Mouse (Mus musculus) forebrain, embryonic 11.5 days (tissue): ENCODE measurements at regions not wholly inside any gene's neighbourhood (a gene's known extent, or its start where the extent isn't known, plus 50 kb on each side); places are given as distances from the start of the nearest gene placed in this dataset.

Experiments
- ATAC-seq: fragments of 200-750 bp; cut with Nextera tagmentation; replicated peaks from 2 replicates; pipeline ENCODE4 v1.8.0; 2017; ENCODE audit warnings: moderate TSS enrichment; ENCODE audit not compliant: low FRiP score
- DNase-seq: peaks from one replicate; pipeline ENCODE4 v3.0.0-alpha.2; 2017; ENCODE audit warnings: low spot score
- H3K27ac ChIP-seq: fragments of 300-500 bp; sonication (generic); 2 replicates; pipeline ENCODE4 v1.5.1; 2014; ENCODE audit warnings: low read depth, low read length
- H3K27me3 ChIP-seq: fragments of 300-500 bp; sonication (generic); 2 replicates; pipeline ENCODE4 v1.6.1; 2014; ENCODE audit warnings: mild to moderate bottlenecking, low read length, mixed read lengths; ENCODE audit not compliant: control insufficient read depth, insufficient read depth
- H3K36me3 ChIP-seq: fragments of 300-500 bp; sonication (generic); 2 replicates; pipeline ENCODE4 v1.6.1; 2014; ENCODE audit warnings: mild to moderate bottlenecking, low read length, moderate library complexity, mixed read lengths; ENCODE audit not compliant: control insufficient read depth, insufficient read depth
- H3K4me1 ChIP-seq: fragments of 300-500 bp; sonication (generic); replicated peaks from 2 replicates; pipeline ENCODE4 v1.6.1; 2014; ENCODE audit warnings: low read length, mixed read lengths; ENCODE audit not compliant: control insufficient read depth, insufficient read depth
- H3K4me2 ChIP-seq: fragments of 300-500 bp; sonication (generic); 2 replicates; pipeline ENCODE4 v1.6.1; 2014; ENCODE audit warnings: low read depth, mild to moderate bottlenecking, low read length, moderate library complexity, mixed read lengths; ENCODE audit not compliant: severe bottlenecking
- H3K4me3 ChIP-seq: fragments of 300-500 bp; sonication (generic); 2 replicates; pipeline ENCODE4 v1.5.1; 2014; ENCODE audit warnings: low read depth, low read length
- H3K9ac ChIP-seq: fragments of 300-500 bp; sonication (generic); 2 replicates; pipeline ENCODE4 v1.6.1; 2014; ENCODE audit warnings: low read length
- H3K9me3 ChIP-seq: fragments of 300-500 bp; sonication (generic); 2 replicates; pipeline ENCODE4 v1.6.1; 2016; ENCODE audit warnings: low read length, mixed read lengths; ENCODE audit not compliant: control insufficient read depth
- WGBS: fragments of 180-500 bp; shearing (Covaris S2); extraction: QIAGEN DNeasy Blood & Tissue Kit; methylation state at CpG from one replicate; pipeline ENCODE4 v1.1.7; 2014; 5-methylcytosine and 5-hydroxymethylcytosine counted together

DNA sequence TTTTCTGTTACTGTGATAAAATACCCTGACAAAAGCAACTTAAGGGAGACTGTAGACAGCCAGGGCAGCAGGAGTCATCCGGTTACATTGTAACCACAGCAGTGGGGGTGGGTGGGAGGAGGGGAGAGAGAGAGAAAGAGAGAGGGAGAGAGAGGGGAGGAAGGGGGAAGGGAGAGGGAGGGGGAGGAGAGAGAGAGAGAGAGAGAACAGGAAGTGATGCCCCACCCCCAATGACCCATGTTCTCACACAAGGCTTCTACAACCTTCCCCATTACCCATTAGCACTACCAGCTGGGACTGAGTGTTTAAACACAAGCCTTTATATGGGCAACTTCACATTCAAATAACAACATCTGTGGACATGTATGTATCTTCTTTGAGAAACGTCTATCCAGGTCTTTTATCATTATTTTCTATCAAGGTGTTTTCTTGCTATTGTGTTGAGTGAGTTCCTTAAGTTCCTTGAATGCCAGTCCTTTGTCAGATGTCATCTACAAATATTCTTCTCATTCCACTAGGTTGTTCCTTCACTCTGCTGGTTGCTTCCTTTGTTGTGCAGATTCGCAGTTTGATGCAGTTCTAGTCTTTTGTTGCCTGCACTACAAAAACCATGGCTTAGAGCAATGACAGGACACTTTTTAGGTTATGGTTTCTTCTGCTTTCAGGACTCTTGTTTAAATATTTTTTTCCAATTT, 274.7 kb upstream of the Ddx18 start:
- no peak for DNase-seq
- WGBS: 71% methylated on average over 3 of the region's 3 CpGs
- Histone ChIP-seq H3K4me2 (no peak overlapping the region), H3K9me3 (no peaks in the 10 kb centered on the region), H3K4me3 (no peak overlapping the region), H3K27ac (no peak overlapping the region), H3K4me1 (no peaks in the 10 kb centered on the region), H3K36me3 (no peaks in the 10 kb centered on the region), H3K9ac (no peak overlapping the region), H3K27me3 (no peaks in the 10 kb centered on the region)
- ATAC-seq: no peak

DNA sequence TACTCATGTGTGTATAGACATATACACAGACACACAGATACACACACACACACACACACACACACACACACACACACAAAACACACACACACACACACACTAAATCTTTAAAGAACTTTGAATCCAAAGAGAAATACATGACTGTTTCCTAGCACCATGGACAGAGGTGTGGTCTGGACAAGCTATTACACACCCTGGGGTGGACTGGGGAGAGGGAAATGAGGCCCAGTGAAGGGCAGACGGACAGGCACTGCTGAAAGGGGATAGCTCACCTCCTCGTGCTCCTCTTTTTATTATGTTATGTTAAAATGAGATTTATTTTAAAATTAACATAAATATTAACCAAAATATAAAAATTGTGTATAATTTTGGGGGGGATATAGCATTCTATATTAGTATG, 265.8 kb upstream of the Ddx18 start:
- Histone ChIP-seq H3K27me3 (no peaks in the 10 kb centered on the region), H3K4me3 (no peak overlapping the region), H3K9me3 (no peaks in the 10 kb centered on the region), H3K4me2 (no peak overlapping the region), H3K4me1 (no peaks in the 10 kb centered on the region), H3K36me3 (no peaks in the 10 kb centered on the region), H3K9ac (no peak overlapping the region), H3K27ac (no peak overlapping the region)
- ATAC-seq (no peak), DNase-seq (no peak)
- 45% methylated on average over 2 of the region's 2 CpGs for WGBS

DNA sequence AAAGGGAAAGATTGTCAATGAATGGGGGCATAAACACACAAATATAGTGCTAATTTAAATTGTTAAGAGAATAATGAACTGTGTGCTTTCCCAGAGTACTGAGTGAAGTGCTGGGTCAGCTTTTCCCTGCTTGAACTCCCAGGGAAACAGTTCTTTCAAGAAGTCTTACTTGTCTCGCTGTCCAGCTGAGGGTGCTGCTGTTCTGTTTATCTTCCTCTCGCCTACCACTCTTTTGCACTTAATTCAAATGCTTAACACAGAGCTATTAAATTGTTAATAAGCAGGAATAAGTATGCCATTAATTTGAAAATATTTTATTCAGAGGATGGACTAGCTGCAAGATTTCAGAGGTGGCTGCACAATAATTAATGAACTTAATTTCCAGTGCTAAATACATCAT, 262.5 kb upstream of the Ddx18 start:
- Histone ChIP-seq H3K9me3 (no peaks in the 10 kb centered on the region), H3K4me2 (no peak overlapping the region), H3K36me3 (no peaks in the 10 kb centered on the region), H3K9ac (no peak overlapping the region), H3K4me3 (no peak overlapping the region), H3K27ac (no peak overlapping the region), H3K27me3 (no peaks in the 10 kb centered on the region), H3K4me1 (no peaks in the 10 kb centered on the region)
- 75% methylated on average over 2 of the region's 2 CpGs for WGBS
- ATAC-seq: no peak
- DNase-seq: no peak

DNA sequence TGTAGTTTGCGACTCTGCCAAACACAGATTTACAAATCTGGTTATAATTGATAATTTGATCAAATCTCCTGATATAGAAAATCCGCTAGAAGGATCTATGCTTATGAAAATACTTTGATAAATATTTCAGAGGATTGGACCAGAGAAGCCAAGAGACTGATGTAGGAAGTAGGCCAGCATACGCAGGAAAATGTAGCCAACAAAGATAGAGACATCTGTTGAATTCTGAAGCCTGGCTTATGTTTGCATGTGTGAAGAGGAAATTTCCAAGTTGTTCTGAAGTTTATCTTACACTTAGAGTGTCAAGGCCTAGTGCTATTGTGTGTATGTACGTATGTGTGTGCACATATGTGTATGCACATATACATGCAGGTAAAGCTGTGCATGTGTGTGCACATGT, 255.2 kb upstream of the Ddx18 start:
- Histone ChIP-seq H3K9me3 (no peaks in the 10 kb centered on the region), H3K9ac (no peak overlapping the region), H3K36me3 (no peaks in the 10 kb centered on the region), H3K4me3 (no peak overlapping the region), H3K27me3 (no peaks in the 10 kb centered on the region), H3K4me1 (no peaks in the 10 kb centered on the region), H3K4me2 (no peak overlapping the region), H3K27ac (no peak overlapping the region)
- 93% methylated on average over 4 of the region's 4 CpGs for WGBS
- ATAC-seq (no peak), DNase-seq (no peak)

DNA sequence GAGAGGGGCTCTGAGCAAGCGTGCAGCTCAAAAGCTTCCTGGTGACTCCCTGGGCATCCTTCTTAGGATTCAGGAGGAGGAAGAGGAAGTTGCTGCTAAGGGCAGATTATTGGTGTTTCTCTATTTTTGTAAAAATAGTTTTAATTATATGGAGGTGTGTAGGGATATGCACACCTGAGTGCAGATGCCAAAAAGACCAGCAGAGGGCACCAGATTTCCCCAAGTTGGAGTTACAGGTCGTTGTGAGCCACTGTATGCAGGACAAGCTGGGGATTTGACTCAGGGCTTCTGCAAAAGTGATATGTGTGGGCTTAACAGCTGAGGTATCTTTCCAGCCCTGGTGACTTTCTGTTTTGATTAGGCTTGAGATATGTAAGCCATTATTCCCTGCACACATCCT, 235.5 kb upstream of the Ddx18 start:
- no peak for DNase-seq
- Histone ChIP-seq H3K36me3 (no peaks in the 10 kb centered on the region), H3K4me2 (no peak overlapping the region), H3K4me1 (no peaks in the 10 kb centered on the region), H3K27me3 (no peaks in the 10 kb centered on the region), H3K27ac (no peak overlapping the region), H3K9ac (no peak overlapping the region), H3K9me3 (no peaks in the 10 kb centered on the region), H3K4me3 (no peak overlapping the region)
- WGBS: 69% methylated on average over 2 of the region's 2 CpGs
- ATAC-seq: no peak

DNA sequence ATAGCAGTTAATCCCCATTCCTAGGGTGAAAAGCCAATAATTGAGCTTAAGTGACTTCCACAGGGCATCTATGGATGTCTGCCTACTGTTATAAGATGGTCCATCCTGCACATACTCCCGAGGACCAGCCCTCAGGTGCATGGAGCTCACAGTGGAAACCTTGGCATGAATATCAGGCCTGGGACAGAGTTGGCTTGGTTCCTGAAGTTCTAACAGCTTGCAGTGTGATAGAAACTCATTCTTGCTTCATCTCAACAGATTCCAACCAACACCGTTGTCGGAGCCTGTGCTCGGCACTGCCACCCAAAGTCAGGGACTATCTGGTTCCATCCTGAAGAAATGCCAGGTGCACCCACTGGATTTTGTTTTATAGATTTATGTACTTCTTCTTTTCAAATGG, 234.7 kb upstream of the Ddx18 start:
- DNase-seq (no peak), ATAC-seq (no peak)
- H3K9me3 ChIP-seq: no peaks in the 10 kb centered on the region
- no peak overlapping the region for H3K4me2 ChIP-seq
- no peak overlapping the region for H3K9ac ChIP-seq
- no peaks in the 10 kb centered on the region for H3K27me3 ChIP-seq
- 95% methylated on average over 4 of the region's 4 CpGs for WGBS
- no peak overlapping the region for H3K4me3 ChIP-seq
- H3K27ac ChIP-seq: no peak overlapping the region
- no peaks in the 10 kb centered on the region for H3K36me3 ChIP-seq
- H3K4me1 ChIP-seq: no peaks in the 10 kb centered on the region

DNA sequence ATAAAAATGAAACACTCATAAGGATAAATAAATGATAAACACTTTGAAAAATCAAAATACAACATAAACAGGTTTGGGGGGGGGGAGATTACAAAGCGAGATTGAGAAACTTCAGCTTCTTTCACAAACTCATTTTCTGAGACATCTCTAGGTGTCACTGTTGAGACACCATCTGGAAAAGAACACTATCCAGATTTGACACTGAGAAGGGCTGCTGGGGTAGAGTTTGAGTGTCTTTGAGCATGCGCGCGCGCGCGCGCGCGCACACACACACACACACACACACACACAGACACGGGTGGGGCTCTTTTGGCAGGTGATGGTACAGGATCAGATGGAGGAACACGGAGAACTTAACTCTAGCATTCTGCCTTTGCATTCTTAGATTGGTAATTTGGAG, 230.7 kb upstream of the Ddx18 start:
- Histone ChIP-seq H3K27ac (no peak overlapping the region), H3K4me2 (no peak overlapping the region), H3K4me3 (no peak overlapping the region), H3K36me3 (no peaks in the 10 kb centered on the region), H3K4me1 (no peaks in the 10 kb centered on the region), H3K9me3 (no peaks in the 10 kb centered on the region), H3K27me3 (no peaks in the 10 kb centered on the region), H3K9ac (no peak overlapping the region)
- ATAC-seq: no peak
- WGBS: 85% methylated on average over 12 of the region's 12 CpGs
- no peak for DNase-seq

DNA sequence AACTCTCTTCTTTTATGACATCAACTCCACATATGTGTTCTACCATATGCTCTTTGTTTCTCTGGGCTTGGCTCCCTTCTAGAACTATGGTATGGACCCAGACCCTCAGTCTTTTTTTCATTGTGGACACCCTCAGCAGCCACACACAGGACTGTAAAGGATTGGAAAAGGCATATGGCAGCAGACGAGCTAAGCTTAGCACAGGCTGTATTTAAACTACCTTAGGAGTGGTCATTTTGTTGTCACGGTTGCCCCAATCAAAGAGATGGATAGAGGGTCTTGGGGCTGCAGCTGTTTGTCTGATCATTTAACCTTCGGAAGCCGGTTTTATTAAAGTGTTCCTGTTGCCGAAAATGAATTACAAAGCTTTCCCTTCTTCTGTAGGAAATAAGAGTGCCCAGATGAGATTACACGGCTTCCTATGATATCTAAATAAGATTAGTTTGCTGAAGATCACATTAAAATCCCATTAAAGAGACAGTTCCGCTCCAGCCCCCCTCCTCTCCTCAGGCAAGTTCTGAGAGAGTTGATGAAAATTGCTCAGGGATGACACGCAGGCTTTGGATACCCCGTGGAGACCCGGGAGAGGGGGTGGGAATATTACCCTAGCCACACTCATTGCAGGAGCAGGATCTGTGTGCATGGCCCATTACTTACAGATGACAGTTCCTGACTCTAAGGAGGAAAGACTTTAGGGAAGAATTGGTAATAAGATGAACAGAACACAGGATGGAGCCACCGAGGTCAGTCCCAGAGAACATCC, 227.4 kb upstream of the Ddx18 start:
- DNase-seq (no peak), ATAC-seq (no peak)
- Histone ChIP-seq H3K27me3 (no peaks in the 10 kb centered on the region), H3K4me3 (no peak overlapping the region), H3K4me2 (no peak overlapping the region), H3K36me3 (no peaks in the 10 kb centered on the region), H3K9me3 (no peaks in the 10 kb centered on the region), H3K27ac (no peak overlapping the region), H3K9ac (no peak overlapping the region), H3K4me1 (no peaks in the 10 kb centered on the region)
- WGBS: 87% methylated on average over 11 of the region's 11 CpGs

DNA sequence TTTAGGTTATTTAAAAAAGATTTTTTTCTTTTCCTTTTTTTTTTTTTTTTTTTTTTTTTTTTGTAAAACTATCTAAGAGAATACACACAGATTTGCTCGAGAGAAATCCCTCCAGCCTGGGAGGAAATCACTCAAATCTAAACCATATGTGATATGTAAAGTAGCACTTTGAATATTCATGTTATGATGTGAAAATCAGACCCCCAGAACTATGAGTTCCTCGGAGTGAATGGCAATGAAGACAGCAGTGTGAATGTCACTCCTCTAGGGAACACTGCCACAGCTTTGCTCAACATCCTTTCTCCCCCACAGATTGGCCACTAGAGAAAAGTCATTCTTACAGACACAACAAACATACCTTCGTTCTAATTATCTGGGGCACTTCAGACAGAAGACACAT, 217.8 kb upstream of the Ddx18 start:
- no peaks in the 10 kb centered on the region for H3K36me3 ChIP-seq
- WGBS: 55% methylated on average over 3 of the region's 3 CpGs
- H3K4me3 ChIP-seq: no peak overlapping the region
- no peak for DNase-seq
- H3K9ac ChIP-seq: no peak overlapping the region
- no peaks in the 10 kb centered on the region for H3K9me3 ChIP-seq
- H3K27ac ChIP-seq: no peak overlapping the region
- H3K27me3 ChIP-seq: no peaks in the 10 kb centered on the region
- no peak for ATAC-seq
- H3K4me1 ChIP-seq: no peaks in the 10 kb centered on the region
- no peak overlapping the region for H3K4me2 ChIP-seq
